Mouse (Mus musculus) heart, embryonic 13.5 days (tissue): ENCODE data around the gene Slc18b1. TPM values are rescaled to one million over a fixed set of nuclear protein-coding genes. Genes with fewer than 3 reads are reported as not detected.

Experiments used
- ATAC-seq: fragments of 200-750 bp; cut with Nextera tagmentation; 2 replicates; pipeline ENCODE4 v1.8.0; 2017; ENCODE audit warnings: moderate TSS enrichment; ENCODE audit not compliant: insufficient number of reproducible peaks, low FRiP score, low TSS enrichment; ENCODE audit errors: extremely low read depth
- H3K27ac ChIP-seq: fragments of 300-500 bp; sonication (generic); replicated peaks from 2 replicates; pipeline ENCODE4 v1.5.1; 2015; ENCODE audit warnings: moderate library complexity, mild to moderate bottlenecking, inconsistent platforms
- H3K27me3 ChIP-seq: fragments of 300-500 bp; sonication (generic); replicated peaks from 2 replicates; pipeline ENCODE4 v1.6.1; 2015; ENCODE audit warnings: mild to moderate bottlenecking, inconsistent platforms
- H3K36me3 ChIP-seq: fragments of 300-500 bp; sonication (generic); 2 replicates; pipeline ENCODE4 v1.6.1; 2015; ENCODE audit warnings: mild to moderate bottlenecking, inconsistent platforms
- H3K4me1 ChIP-seq: fragments of 300-500 bp; sonication (generic); 2 replicates; pipeline ENCODE4 v1.6.1; 2015; ENCODE audit warnings: inconsistent platforms
- H3K4me2 ChIP-seq: fragments of 300-500 bp; sonication (generic); 2 replicates; pipeline ENCODE4 v1.6.1; 2015; ENCODE audit warnings: inconsistent platforms, mild to moderate bottlenecking, moderate library complexity
- H3K4me3 ChIP-seq: fragments of 300-500 bp; sonication (generic); 2 replicates; pipeline ENCODE4 v1.5.1; 2015; ENCODE audit warnings: moderate library complexity, mild to moderate bottlenecking, inconsistent platforms
- H3K9ac ChIP-seq: fragments of 300-500 bp; sonication (generic); 2 replicates; pipeline ENCODE4 v1.6.1; 2015; ENCODE audit warnings: inconsistent platforms, mild to moderate bottlenecking, moderate library complexity
- H3K9me3 ChIP-seq: fragments of 300-500 bp; sonication (generic); 2 replicates; pipeline ENCODE4 v1.6.1; 2016; ENCODE audit warnings: inconsistent platforms
- WGBS: fragments of 180-500 bp; shearing (Covaris S2); methylation state at CpG from one replicate; pipeline ENCODE4 v1.1.7; 2015; ENCODE audit warnings: mixed read lengths; 5-methylcytosine and 5-hydroxymethylcytosine counted together
- polyA plus RNA-seq: library from polyadenylated mRNA; unstranded; fragments of >200 nt; fragmentation: Nextera tagmentation; extraction: Ambion mirVana; gene quantifications from 2 replicates; pipeline ENCODE4 v1.2.1, GENCODE M21; 2015

Gene Slc18b1
- polyA plus RNA-seq, 1 experiment from 2014 or later: 7.4 TPM

GRCm38 (mm10) chr10:23812438-23812759 is 15.6 kb downstream of the Slc18b1 start:
- peaks cover 19% of the 10 kb centered on the region for H3K36me3 ChIP-seq
- no peak overlapping the region for H3K9ac ChIP-seq
- no peak overlapping the region for H3K4me2 ChIP-seq
- H3K4me1 ChIP-seq: no peaks in the 10 kb centered on the region
- no peak for ATAC-seq
- H3K27me3 ChIP-seq: no peaks in the 10 kb centered on the region
- no peaks in the 10 kb centered on the region for H3K9me3 ChIP-seq
- no peak overlapping the region for H3K27ac ChIP-seq
- no peak overlapping the region for H3K4me3 ChIP-seq

- 60% methylated on average over 11 of the region's 11 CpGs for WGBS
- Histone ChIP-seq H3K4me1 (no peaks in the 10 kb centered on the region), H3K4me2 (no peak overlapping the region), H3K9me3 (no peaks in the 10 kb centered on the region), H3K9ac (no peak overlapping the region), H3K4me3 (no peak overlapping the region), H3K27ac (no peak overlapping the region), H3K27me3 (no peaks in the 10 kb centered on the region), H3K36me3 (peaks cover 21% of the 10 kb centered on the region)
- no peak for ATAC-seq
Observed at GRCm38 (mm10) chr10:23812852-23813766, 16.3 kb downstream of the Slc18b1 start.

- 44% methylated on average over 1 of the region's 1 CpGs for WGBS
- ATAC-seq: no peak
- Histone ChIP-seq H3K9me3 (no peaks in the 10 kb centered on the region), H3K9ac (no peak overlapping the region), H3K4me2 (no peak overlapping the region), H3K4me3 (no peak overlapping the region), H3K27ac (no peak overlapping the region), H3K27me3 (no peaks in the 10 kb centered on the region), H3K36me3 (peaks cover 28% of the 10 kb centered on the region), H3K4me1 (no peaks in the 10 kb centered on the region)
Observed at GRCm38 (mm10) chr10:23815168-23815567, 18.4 kb downstream of the Slc18b1 start.

- Histone ChIP-seq H3K4me3 (no peak overlapping the region), H3K4me1 (no peaks in the 10 kb centered on the region), H3K27ac (no peak overlapping the region), H3K4me2 (no peak overlapping the region), H3K27me3 (no peaks in the 10 kb centered on the region), H3K9ac (0 out of 2 replicates have a peak overlapping the region, but pooled peaks have one; percentile 50), H3K36me3 (peaks cover 35% of the 10 kb centered on the region), H3K9me3 (no peaks in the 10 kb centered on the region)
- 57% methylated on average over 7 of the region's 7 CpGs for WGBS
- no peak for ATAC-seq
Observed at GRCm38 (mm10) chr10:23816241-23816640, 19.5 kb downstream of the Slc18b1 start.

GRCm38 (mm10) chr10:23826516-23826915 is 29.7 kb downstream of the Slc18b1 start:
- no peak overlapping the region for H3K4me3 ChIP-seq
- no peaks in the 10 kb centered on the region for H3K4me1 ChIP-seq
- peaks cover 71% of the 10 kb centered on the region for H3K36me3 ChIP-seq
- H3K27ac ChIP-seq: no peak overlapping the region
- 84% methylated on average over 7 of the region's 7 CpGs for WGBS
- no peaks in the 10 kb centered on the region for H3K27me3 ChIP-seq
- no peak overlapping the region for H3K4me2 ChIP-seq
- ATAC-seq: no peak
- no peak overlapping the region for H3K9ac ChIP-seq
- H3K9me3 ChIP-seq: no peaks in the 10 kb centered on the region

- no peaks in the 10 kb centered on the region for H3K9me3 ChIP-seq
- 50% methylated on average over 9 of the region's 9 CpGs for WGBS
- H3K4me2 ChIP-seq: no peak overlapping the region
- H3K36me3 ChIP-seq: no peaks in the 10 kb centered on the region
- H3K27me3 ChIP-seq: no peaks in the 10 kb centered on the region
- no peak for ATAC-seq
- H3K9ac ChIP-seq: no peak overlapping the region
- H3K4me3 ChIP-seq: no peak overlapping the region
- H3K4me1 ChIP-seq: 0 out of 2 replicates have a peak, but pooled peaks cover 3% of the 10 kb centered on the region
- no peak overlapping the region for H3K27ac ChIP-seq
Observed at GRCm38 (mm10) chr10:23836003-23836964, 39.5 kb downstream of the Slc18b1 start.

- Histone ChIP-seq H3K27me3 (no peaks in the 10 kb centered on the region), H3K4me1 (0 out of 2 replicates have a peak, but pooled peaks cover 3% of the 10 kb centered on the region), H3K4me3 (no peak overlapping the region), H3K9me3 (no peaks in the 10 kb centered on the region), H3K36me3 (no peaks in the 10 kb centered on the region), H3K27ac (no peak overlapping the region), H3K4me2 (no peak overlapping the region), H3K9ac (no peak overlapping the region)
- ATAC-seq: no peak
- WGBS: 78% methylated on average over 3 of the region's 3 CpGs
Observed at GRCm38 (mm10) chr10:23837115-23837514, 40.3 kb downstream of the Slc18b1 start.

GRCm38 (mm10) chr10:23838910-23839309 is 42.1 kb downstream of the Slc18b1 start:
- Histone ChIP-seq H3K36me3 (no peaks in the 10 kb centered on the region), H3K9ac (no peak overlapping the region), H3K4me1 (0 out of 2 replicates have a peak, but pooled peaks cover 3% of the 10 kb centered on the region), H3K4me2 (no peak overlapping the region), H3K27ac (no peak overlapping the region), H3K4me3 (no peak overlapping the region), H3K27me3 (no peaks in the 10 kb centered on the region), H3K9me3 (no peaks in the 10 kb centered on the region)
- WGBS: 83% methylated on average over 3 of the region's 3 CpGs
- no peak for ATAC-seq

- H3K4me3 ChIP-seq: no peak overlapping the region
- no peaks in the 10 kb centered on the region for H3K27me3 ChIP-seq
- H3K4me2 ChIP-seq: no peak overlapping the region
- no peak overlapping the region for H3K27ac ChIP-seq
- ATAC-seq: no peak
- WGBS: 23% methylated on average over 9 of the region's 9 CpGs
- 0 out of 2 replicates have a peak, but pooled peaks cover 3% of the 10 kb centered on the region for H3K4me1 ChIP-seq
- H3K9me3 ChIP-seq: no peaks in the 10 kb centered on the region
- no peaks in the 10 kb centered on the region for H3K36me3 ChIP-seq
- H3K9ac ChIP-seq: no peak overlapping the region
Observed at GRCm38 (mm10) chr10:23839368-23839767, 42.6 kb downstream of the Slc18b1 start.

- ATAC-seq: no peak
- no peak overlapping the region for H3K9ac ChIP-seq
- H3K9me3 ChIP-seq: no peaks in the 10 kb centered on the region
- no peak overlapping the region for H3K27ac ChIP-seq
- no peak overlapping the region for H3K4me2 ChIP-seq
- 0 out of 2 replicates have a peak, but pooled peaks cover 3% of the 10 kb centered on the region for H3K4me1 ChIP-seq
- 72% methylated on average over 4 of the region's 4 CpGs for WGBS
- no peak overlapping the region for H3K4me3 ChIP-seq
- H3K36me3 ChIP-seq: no peaks in the 10 kb centered on the region
- no peaks in the 10 kb centered on the region for H3K27me3 ChIP-seq
Observed at GRCm38 (mm10) chr10:23840496-23840895, 43.7 kb downstream of the Slc18b1 start.

GRCm38 (mm10) chr10:23851228-23851912 is 54.6 kb downstream of the Slc18b1 start, which contains the start of gene Vnn3:
Gene Vnn3, plus strand, starts transcription at chr10:23851462.
- 77% methylated on average over 4 of the region's 4 CpGs for WGBS

More at GRCm38 (mm10) chr10:23851228-23851912, 54.6 kb downstream of the Slc18b1 start, which contains the start of gene Vnn3:
- Histone ChIP-seq H3K27me3 (no peaks in the 10 kb centered on the region), H3K4me3 (no peak within 1 kb of the TSS), H3K36me3 (no peaks in the 10 kb centered on the region), H3K4me2 (no peak within 1 kb of the TSS), H3K4me1 (no peaks in the 10 kb centered on the region), H3K27ac (no peak within 1 kb of the TSS), H3K9me3 (no peaks in the 10 kb centered on the region), H3K9ac (no peak within 1 kb of the TSS)
- no peak for ATAC-seq
